Mouse (Mus musculus) neural tube, embryonic 11.5 days (tissue): ENCODE measurements around the gene Fam81a. TPM values are rescaled to one million over a fixed set of nuclear protein-coding genes. Genes with fewer than 3 reads are reported as not detected.

Experiments
- ATAC-seq: fragments of 200-750 bp; cut with Nextera tagmentation; 2 replicates; pipeline ENCODE4 v1.8.0; 2017; ENCODE audit warnings: moderate number of reproducible peaks, mild to moderate bottlenecking, moderate TSS enrichment, moderate library complexity; ENCODE audit not compliant: insufficient read depth, low FRiP score, low TSS enrichment
- DNase-seq: peaks from one replicate; pipeline ENCODE4 v3.0.0-alpha.2; 2015; ENCODE audit warnings: low spot score
- H3K27ac ChIP-seq: fragments of 300-500 bp; sonication (generic); 2 replicates; pipeline ENCODE4 v1.5.1; 2014; ENCODE audit warnings: low read depth, mild to moderate bottlenecking, low read length
- H3K27me3 ChIP-seq: fragments of 300-500 bp; sonication (generic); 2 replicates; pipeline ENCODE4 v1.6.1; 2014; ENCODE audit warnings: mild to moderate bottlenecking, low read length, mixed read lengths; ENCODE audit not compliant: control insufficient read depth, insufficient read depth
- H3K36me3 ChIP-seq: fragments of 300-500 bp; sonication (generic); 2 replicates; pipeline ENCODE4 v1.6.1; 2014; ENCODE audit warnings: mild to moderate bottlenecking, low read length, moderate library complexity, mixed read lengths; ENCODE audit not compliant: control insufficient read depth, insufficient read depth
- H3K4me1 ChIP-seq: fragments of 300-500 bp; sonication (generic); 2 replicates; pipeline ENCODE4 v1.6.1; 2014; ENCODE audit warnings: low read length, mixed read lengths; ENCODE audit not compliant: control insufficient read depth, insufficient read depth
- H3K4me2 ChIP-seq: fragments of 300-500 bp; sonication (generic); 2 replicates; pipeline ENCODE4 v1.6.1; 2014; ENCODE audit warnings: low read depth, mild to moderate bottlenecking, moderate library complexity
- H3K4me3 ChIP-seq: fragments of 300-500 bp; sonication (generic); 2 replicates; pipeline ENCODE4 v1.5.1; 2014; ENCODE audit warnings: low read depth, low read length
- H3K9ac ChIP-seq: fragments of 300-500 bp; sonication (generic); 2 replicates; pipeline ENCODE4 v1.6.1; 2014; ENCODE audit warnings: mild to moderate bottlenecking, low read length
- H3K9me3 ChIP-seq: fragments of 300-500 bp; sonication (generic); 2 replicates; pipeline ENCODE4 v1.6.1; 2016; ENCODE audit warnings: low read length; ENCODE audit not compliant: control insufficient read depth
- WGBS: fragments of 180-500 bp; shearing (Covaris S2); extraction: QIAGEN DNeasy Blood & Tissue Kit; methylation state at CpG from one replicate; pipeline ENCODE4 v1.1.7; 2014; 5-methylcytosine and 5-hydroxymethylcytosine counted together
- polyA plus RNA-seq: library from polyadenylated mRNA; unstranded; fragments of >200 nt; fragmentation: Nextera tagmentation; extraction: Ambion mirVana; gene quantifications from 2 replicates; pipeline ENCODE4 v1.2.1, GENCODE M21; 2014

The Fam81a gene
- polyA plus RNA-seq, 1 experiment from 2014 or later: 2.4 TPM

DNA sequence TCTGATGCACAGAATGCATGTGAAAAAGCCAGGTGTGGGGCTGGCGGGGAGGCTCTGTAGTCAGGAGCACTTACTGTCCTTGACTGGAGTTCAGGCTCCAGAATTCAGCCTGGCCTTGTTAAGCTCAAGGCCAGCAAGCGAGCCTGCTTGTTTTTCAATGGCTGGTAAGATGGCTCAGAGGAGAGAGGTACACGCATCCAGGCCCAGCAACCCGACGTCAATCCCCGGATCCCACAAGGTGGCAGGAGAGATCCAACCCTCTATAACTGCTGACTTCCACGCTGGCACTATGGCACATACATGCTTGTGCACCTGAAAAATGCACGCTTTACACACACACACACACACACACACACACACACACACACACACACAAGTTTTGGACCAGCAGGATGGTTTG, 39.3 kb downstream of the Fam81a start:
- no peaks in the 10 kb centered on the region for H3K4me1 ChIP-seq
- no peak overlapping the region for H3K9ac ChIP-seq
- H3K27ac ChIP-seq: no peak overlapping the region
- no peaks in the 10 kb centered on the region for H3K27me3 ChIP-seq
- no peaks in the 10 kb centered on the region for H3K36me3 ChIP-seq
- H3K4me2 ChIP-seq: no peak overlapping the region
- H3K4me3 ChIP-seq: no peak overlapping the region
- DNase-seq (no peak), ATAC-seq (no peak)
- no peaks in the 10 kb centered on the region for H3K9me3 ChIP-seq
- WGBS: 55% methylated on average over 8 of the region's 8 CpGs

DNA sequence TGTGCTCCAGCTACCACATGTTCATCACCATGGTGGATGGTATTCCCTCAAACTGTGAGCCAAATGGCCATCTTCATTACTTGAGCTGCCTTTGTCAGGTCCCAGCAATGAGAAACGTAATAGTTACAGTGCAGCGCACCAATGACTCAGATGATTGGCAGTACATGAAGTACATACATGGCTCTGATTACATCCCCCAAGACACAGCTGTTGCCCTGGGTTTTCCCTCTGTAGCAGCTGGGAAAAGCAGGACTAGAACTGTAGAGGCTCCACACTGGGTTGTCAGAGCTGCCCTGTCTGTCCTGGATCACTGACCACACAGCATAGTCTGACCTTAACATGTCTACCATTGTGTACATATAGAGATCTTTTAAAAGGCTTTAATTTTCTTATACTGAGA, 44.8 kb downstream of the Fam81a start:
- H3K36me3 ChIP-seq: no peaks in the 10 kb centered on the region
- WGBS: 99% methylated on average over 2 of the region's 2 CpGs
- H3K9me3 ChIP-seq: no peaks in the 10 kb centered on the region
- no peaks in the 10 kb centered on the region for H3K27me3 ChIP-seq
- no peak overlapping the region for H3K4me2 ChIP-seq
- no peak overlapping the region for H3K9ac ChIP-seq
- H3K4me1 ChIP-seq: no peaks in the 10 kb centered on the region
- DNase-seq (no peak), ATAC-seq (no peak)
- H3K27ac ChIP-seq: no peak overlapping the region
- H3K4me3 ChIP-seq: no peak overlapping the region

DNA sequence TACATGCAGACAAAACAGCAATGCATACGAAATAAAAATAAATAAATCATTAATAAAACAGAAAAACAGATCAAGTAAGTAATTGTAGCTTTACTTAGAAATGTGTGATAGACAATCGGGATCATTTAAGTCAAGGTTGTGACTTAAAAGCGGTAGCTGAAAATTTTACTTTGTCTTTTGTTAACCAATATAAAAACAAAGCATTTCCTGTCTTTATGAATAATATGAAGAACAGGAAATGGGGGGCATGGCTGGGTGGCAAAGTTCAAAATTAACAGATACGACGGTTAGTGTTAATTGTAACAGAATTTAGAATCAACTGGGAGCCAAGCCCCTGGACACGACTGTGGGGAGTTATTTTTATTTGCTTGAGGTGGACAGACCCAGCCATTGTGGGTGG, 47.3 kb downstream of the Fam81a start:
- Histone ChIP-seq H3K36me3 (no peaks in the 10 kb centered on the region), H3K27me3 (no peaks in the 10 kb centered on the region), H3K9ac (no peak overlapping the region), H3K9me3 (no peaks in the 10 kb centered on the region), H3K4me2 (no peak overlapping the region), H3K27ac (no peak overlapping the region), H3K4me3 (no peak overlapping the region), H3K4me1 (no peaks in the 10 kb centered on the region)
- WGBS: 71% methylated on average over 6 of the region's 6 CpGs
- ATAC-seq (no peak), DNase-seq (no peak)

DNA sequence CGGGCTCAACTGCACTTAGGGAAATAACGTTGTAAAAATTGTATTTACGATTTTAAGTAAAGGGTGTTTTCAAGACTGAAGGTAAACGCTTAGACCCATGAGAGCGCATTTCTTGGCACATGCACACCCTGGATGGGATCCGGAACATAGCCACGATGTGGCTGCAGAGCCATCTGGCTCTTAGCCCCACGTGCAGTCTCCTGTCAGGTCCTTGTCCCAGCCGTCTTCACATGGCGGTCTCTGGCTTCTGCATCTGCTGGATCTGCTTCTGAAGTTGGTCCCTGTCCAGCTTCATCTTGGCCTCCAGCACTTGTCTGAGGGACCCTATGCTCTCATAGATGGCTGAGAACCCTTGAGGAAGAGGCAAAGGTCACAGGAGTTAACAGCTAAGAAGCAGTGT, 51.8 kb downstream of the Fam81a start:
- 92% methylated on average over 10 of the region's 10 CpGs for WGBS

DNA sequence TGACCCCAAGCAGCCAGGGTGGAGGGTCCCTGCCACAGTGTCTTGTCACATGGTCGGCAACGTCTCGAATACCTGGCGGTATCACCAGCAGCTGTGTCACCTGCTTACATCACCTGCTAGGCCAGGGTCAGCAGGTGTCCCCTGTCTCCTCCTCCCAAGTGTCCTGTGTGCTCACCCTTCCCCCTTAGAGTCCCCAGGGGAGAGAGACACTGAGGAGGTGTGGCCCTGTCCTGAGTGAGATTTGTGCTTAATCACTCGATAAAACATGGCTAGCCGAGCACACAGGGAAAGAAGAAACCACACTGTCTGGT, 53.6 kb downstream of the Fam81a start:
- H3K4me3 ChIP-seq: no peak overlapping the region
- no peaks in the 10 kb centered on the region for H3K9me3 ChIP-seq
- no peak overlapping the region for H3K27ac ChIP-seq
- H3K27me3 ChIP-seq: no peaks in the 10 kb centered on the region
- ATAC-seq: no peak
- no peak overlapping the region for H3K4me2 ChIP-seq
- no peak overlapping the region for H3K9ac ChIP-seq
- H3K4me1 ChIP-seq: no peaks in the 10 kb centered on the region
- WGBS: 67% methylated on average over 6 of the region's 6 CpGs
- H3K36me3 ChIP-seq: no peaks in the 10 kb centered on the region
- no peak for DNase-seq

More for the DNA sequence above, 51.8 kb downstream of the Fam81a start:
- Histone ChIP-seq H3K4me2 (no peak overlapping the region), H3K4me3 (no peak overlapping the region), H3K9me3 (no peaks in the 10 kb centered on the region), H3K9ac (no peak overlapping the region), H3K4me1 (no peaks in the 10 kb centered on the region), H3K36me3 (no peaks in the 10 kb centered on the region), H3K27ac (no peak overlapping the region), H3K27me3 (no peaks in the 10 kb centered on the region)
- DNase-seq: no peak
- no peak for ATAC-seq

DNA sequence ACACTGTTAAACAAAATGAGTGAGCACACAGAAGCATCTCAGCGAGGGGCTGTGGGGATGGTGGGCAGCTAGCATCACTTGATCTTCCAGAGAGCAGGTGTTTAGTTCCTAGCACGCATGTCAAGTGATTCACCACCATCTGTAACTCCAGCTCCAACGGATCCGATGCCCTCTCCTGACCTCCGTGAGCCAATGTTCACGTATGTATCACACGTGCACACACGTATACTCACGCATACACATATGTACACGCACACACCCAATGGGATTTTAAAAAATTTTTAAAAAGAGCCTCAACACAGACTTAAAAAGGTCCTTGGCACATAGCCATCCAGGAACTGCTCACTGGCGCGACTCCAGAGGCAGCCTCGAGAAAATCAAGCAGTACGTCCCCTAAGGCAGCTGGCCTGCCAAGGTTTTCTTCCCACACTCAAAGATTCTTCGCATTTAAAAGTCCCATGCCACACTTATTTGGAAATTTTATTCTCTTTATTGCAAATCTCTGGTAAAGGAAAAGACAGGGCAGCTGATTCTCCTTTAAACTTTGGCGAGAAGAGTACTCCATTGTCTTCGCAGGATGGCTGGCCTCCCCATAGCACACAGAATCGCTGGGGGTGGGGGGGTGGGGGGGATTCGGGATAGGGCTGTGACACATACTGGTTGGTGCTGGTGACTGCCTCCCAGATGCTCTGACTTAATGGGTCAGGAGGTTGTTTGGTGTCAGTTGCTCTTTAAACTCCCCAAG, 54.1 kb downstream of the Fam81a start:
- no peaks in the 10 kb centered on the region for H3K9me3 ChIP-seq
- no peaks in the 10 kb centered on the region for H3K4me1 ChIP-seq
- DNase-seq: no peak
- no peaks in the 10 kb centered on the region for H3K27me3 ChIP-seq
- no peak overlapping the region for H3K27ac ChIP-seq
- no peak for ATAC-seq
- H3K4me3 ChIP-seq: no peak overlapping the region
- no peak overlapping the region for H3K9ac ChIP-seq
- WGBS: 80% methylated on average over 19 of the region's 19 CpGs
- H3K36me3 ChIP-seq: no peaks in the 10 kb centered on the region
- no peak overlapping the region for H3K4me2 ChIP-seq

DNA sequence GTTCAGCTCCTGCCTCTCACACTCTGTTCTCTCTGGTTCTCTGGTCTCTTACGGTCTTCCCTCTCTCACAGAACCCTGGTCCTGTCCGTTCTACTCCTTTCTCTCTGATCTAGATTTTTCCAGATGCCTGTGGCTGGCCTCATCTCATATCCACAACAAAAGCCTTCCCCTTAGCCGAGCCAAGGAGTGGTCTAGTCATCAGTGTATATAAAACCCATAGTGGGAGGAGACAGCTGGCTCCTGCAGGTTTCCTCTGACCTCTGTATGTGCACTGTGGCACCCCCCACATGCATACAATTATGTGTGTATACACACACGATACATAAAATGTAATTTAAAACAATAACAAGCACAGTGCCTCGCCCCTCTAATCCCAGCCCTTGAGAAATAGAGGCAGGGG, 55.0 kb downstream of the Fam81a start:
- no peaks in the 10 kb centered on the region for H3K36me3 ChIP-seq
- H3K4me1 ChIP-seq: no peaks in the 10 kb centered on the region
- DNase-seq: no peak
- H3K9me3 ChIP-seq: no peaks in the 10 kb centered on the region
- no peak overlapping the region for H3K27ac ChIP-seq
- no peak overlapping the region for H3K4me2 ChIP-seq
- WGBS: 77% methylated on average over 5 of the region's 5 CpGs
- H3K4me3 ChIP-seq: no peak overlapping the region
- no peak for ATAC-seq
- H3K9ac ChIP-seq: no peak overlapping the region
- no peaks in the 10 kb centered on the region for H3K27me3 ChIP-seq

DNA sequence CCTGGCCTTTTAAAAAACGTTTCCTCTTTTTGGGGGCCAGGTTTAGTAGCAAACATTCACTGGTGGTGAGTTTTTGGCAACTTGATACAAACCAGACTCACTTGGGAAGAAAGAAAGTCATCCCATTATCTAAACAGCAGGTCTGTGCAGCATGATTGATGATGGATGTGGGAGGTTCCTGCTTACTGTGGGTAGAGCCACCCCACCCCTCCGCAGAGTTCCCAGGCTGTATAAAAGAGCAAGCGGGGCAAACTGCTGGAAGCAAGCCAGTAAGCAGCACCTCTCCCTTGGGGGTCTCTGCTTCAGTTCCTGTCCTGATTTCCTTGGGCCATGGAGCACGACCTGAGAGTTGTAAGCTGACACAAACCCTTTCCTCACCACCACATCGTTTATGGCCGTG, 56.3 kb downstream of the Fam81a start:
- ATAC-seq: no peak
- Histone ChIP-seq H3K4me2 (no peak overlapping the region), H3K9ac (no peak overlapping the region), H3K4me1 (no peaks in the 10 kb centered on the region), H3K27ac (no peak overlapping the region), H3K36me3 (no peaks in the 10 kb centered on the region), H3K9me3 (no peaks in the 10 kb centered on the region), H3K4me3 (no peak overlapping the region), H3K27me3 (no peaks in the 10 kb centered on the region)
- 54% methylated on average over 6 of the region's 6 CpGs for WGBS
- DNase-seq: peak; percentile 26

DNA sequence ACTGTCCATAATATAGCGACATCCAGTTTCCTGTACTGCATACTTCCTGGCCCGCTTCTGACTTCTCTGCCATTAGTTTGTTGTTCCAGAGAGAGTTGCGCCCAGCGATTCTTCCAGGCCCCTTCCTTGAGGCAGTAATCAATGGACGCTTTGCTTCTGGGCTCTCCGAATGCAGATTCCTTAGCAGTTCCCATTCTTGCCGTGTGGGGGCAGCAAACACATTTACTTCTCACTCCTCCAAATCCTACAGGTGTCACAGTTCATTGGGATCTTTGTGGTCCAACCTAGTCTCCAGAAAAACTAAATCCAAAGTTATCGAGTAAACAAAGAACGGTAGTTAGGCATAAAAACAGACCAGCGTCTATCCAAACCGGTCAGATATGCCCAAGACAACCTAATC, 58.3 kb downstream of the Fam81a start:
- no peak overlapping the region for H3K4me3 ChIP-seq
- no peak overlapping the region for H3K9ac ChIP-seq
- no peak overlapping the region for H3K27ac ChIP-seq
- WGBS: 68% methylated on average over 11 of the region's 11 CpGs
- no peaks in the 10 kb centered on the region for H3K4me1 ChIP-seq
- no peaks in the 10 kb centered on the region for H3K27me3 ChIP-seq
- no peak overlapping the region for H3K4me2 ChIP-seq
- H3K36me3 ChIP-seq: no peaks in the 10 kb centered on the region
- no peaks in the 10 kb centered on the region for H3K9me3 ChIP-seq
- no peak for ATAC-seq
- peak; percentile 56 for DNase-seq
